Mouse (Mus musculus): ENCODE measurements around the gene Enthd1. TPM values are rescaled to one million over a fixed set of nuclear protein-coding genes. Genes with fewer than 3 reads are reported as not detected.

The Enthd1 gene
- polyA plus RNA-seq, 1 experiment from 2014 or later: not detected

DNA sequence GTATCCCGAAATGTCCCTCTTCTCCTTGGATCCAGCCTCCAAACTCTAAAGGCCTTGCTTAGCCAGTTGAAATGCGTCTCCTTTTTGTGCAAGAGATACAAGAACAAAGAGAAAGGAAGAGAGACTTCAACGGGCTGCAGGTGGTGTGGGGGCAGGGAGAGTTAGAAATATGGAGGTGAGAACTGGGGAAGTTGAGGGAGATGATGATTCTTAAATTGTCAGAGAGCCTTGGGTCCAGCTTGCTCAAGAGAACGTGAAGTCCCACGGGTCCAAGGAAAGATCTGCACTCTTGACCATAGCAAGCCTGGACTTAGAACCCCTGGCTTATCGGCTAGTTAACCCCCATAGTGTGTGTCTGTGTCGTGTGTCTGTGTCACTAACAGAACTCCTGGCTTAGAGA, 6.7 kb upstream of the Enthd1 start:
- WGBS: 71% methylated on average over 7 of the region's 7 CpGs
- no peaks in the 10 kb centered on the region for H3K9me3 ChIP-seq

GRCm38 (mm10) chr15:80570226-80570625, 5.3 kb upstream of the Enthd1 start:
- DNase-seq (ENCODE audit: low spot score): no peak
- H3K27me3 ChIP-seq (replicated peaks; ENCODE audit: low read depth, poor library complexity, severe bottlenecking): peaks cover 18% of the 10 kb centered on the region
- peaks cover 9% of the 10 kb centered on the region; the same call in 1 of the 2 replicates for H3K4me1 ChIP-seq
- no peak overlapping the region for H3K4me3 ChIP-seq
- WGBS: 90% methylated on average over 1 of the region's 1 CpGs
- H3K9me3 ChIP-seq: no peaks in the 10 kb centered on the region
- no peaks in the 10 kb centered on the region for H3K36me3 ChIP-seq (replicated peaks)
- H3K27ac ChIP-seq (replicated peaks): no peak overlapping the region

More for the DNA sequence above, 6.7 kb upstream of the Enthd1 start:
- H3K4me3 ChIP-seq: no peak overlapping the region
- peaks cover 28% of the 10 kb centered on the region for H3K27me3 ChIP-seq (replicated peaks; ENCODE audit: low read depth, poor library complexity, severe bottlenecking)
- no peak overlapping the region for H3K27ac ChIP-seq (replicated peaks)
- H3K4me1 ChIP-seq: peaks cover 9% of the 10 kb centered on the region; the same call in 1 of the 2 replicates
- no peaks in the 10 kb centered on the region for H3K36me3 ChIP-seq (replicated peaks)
- no peak for DNase-seq (ENCODE audit: low spot score)

DNA sequence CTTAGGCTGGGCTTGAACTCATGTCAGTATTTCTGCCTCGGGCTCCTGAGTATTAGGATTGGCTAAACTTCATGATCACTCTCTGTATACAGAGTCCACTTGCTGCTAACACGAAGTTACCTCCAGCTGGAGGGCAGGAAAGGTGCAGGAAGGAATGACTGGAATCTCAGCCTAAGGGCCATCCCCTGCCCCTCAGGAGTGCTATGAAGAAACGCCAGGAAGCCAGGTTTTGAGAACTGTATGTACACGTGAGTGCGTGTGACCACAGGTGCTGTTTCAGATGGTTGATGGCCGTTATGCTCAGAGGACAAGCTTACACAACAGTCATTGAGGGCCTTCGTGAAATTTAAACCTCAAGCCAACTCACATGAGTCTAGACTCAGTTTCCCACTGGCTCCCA, 4.2 kb upstream of the Enthd1 start:
- Histone ChIP-seq H3K27ac (replicated peaks) (no peak overlapping the region), H3K27me3 (replicated peaks; ENCODE audit: low read depth, poor library complexity, severe bottlenecking) (peaks cover 18% of the 10 kb centered on the region)
- no peak for DNase-seq (ENCODE audit: low spot score)

GRCm38 (mm10) chr15:80567731-80568130, 2.8 kb upstream of the Enthd1 start:
- H3K27me3 ChIP-seq (replicated peaks; ENCODE audit: low read depth, poor library complexity, severe bottlenecking): peaks cover 18% of the 10 kb centered on the region
- no peaks in the 10 kb centered on the region for H3K9me3 ChIP-seq
- 85% methylated on average over 4 of the region's 4 CpGs for WGBS
- H3K36me3 ChIP-seq (replicated peaks): no peaks in the 10 kb centered on the region
- H3K27ac ChIP-seq (replicated peaks): no peak overlapping the region
- H3K4me1 ChIP-seq: peaks cover 9% of the 10 kb centered on the region; the same call in 1 of the 2 replicates
- no peak overlapping the region for H3K4me3 ChIP-seq
- DNase-seq (ENCODE audit: low spot score): no peak

More for the DNA sequence above, 4.2 kb upstream of the Enthd1 start:
- Histone ChIP-seq H3K36me3 (replicated peaks) (no peaks in the 10 kb centered on the region), H3K9me3 (no peaks in the 10 kb centered on the region), H3K4me1 (peaks cover 9% of the 10 kb centered on the region; the same call in 1 of the 2 replicates), H3K4me3 (no peak overlapping the region)
- WGBS: 71% methylated on average over 7 of the region's 7 CpGs

DNA sequence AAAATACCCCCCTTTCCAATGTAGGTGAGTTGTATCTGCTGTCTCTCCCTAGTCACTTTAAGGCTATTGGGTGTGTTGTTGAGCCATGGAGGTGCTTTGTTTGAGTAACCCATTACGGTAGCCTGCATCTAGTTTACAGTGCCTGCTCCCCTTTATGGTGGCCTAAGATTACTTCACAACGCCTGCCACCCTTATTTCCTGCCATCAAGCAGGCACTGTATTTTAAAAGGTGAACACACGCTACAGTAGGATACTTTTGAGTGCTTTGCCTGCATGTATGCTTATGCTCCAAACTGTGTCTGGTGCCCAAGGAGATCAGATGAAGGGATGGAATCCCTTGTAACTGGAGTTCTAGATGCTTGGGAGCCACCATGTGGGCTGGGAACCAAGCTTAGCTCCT, 2.2 kb upstream of the Enthd1 start:
- Histone ChIP-seq H3K36me3 (replicated peaks) (no peaks in the 10 kb centered on the region), H3K4me3 (no peak overlapping the region), H3K9me3 (no peaks in the 10 kb centered on the region), H3K27ac (replicated peaks) (no peak overlapping the region), H3K27me3 (replicated peaks; ENCODE audit: low read depth, poor library complexity, severe bottlenecking) (peaks cover 13% of the 10 kb centered on the region), H3K4me1 (peaks cover 6% of the 10 kb centered on the region; the same call in 1 of the 2 replicates)
- DNase-seq (ENCODE audit: low spot score): no peak
- WGBS: 88% methylated on average over 3 of the region's 3 CpGs

DNA sequence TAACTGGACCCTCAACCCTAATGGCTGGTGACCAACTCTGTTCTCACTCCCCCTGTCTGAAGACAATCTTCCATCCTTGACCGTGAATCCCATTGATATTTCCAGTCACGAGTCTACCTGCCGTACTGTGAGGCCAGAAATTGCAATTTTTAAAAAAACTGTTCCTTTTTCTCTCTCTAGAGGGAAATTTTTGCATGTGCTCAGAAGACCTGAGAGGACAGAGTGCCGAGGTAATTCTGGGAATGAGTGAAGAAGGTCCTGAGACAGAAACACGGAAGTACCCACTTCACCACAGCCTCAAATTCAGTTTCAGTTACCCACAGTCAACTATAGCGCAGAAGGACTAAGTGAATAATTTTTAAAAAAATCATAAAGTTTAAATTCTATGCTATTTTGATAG, 1.7 kb upstream of the Enthd1 start:
- Histone ChIP-seq H3K27ac (replicated peaks) (no peak overlapping the region), H3K36me3 (replicated peaks) (no peaks in the 10 kb centered on the region), H3K4me3 (no peak overlapping the region), H3K27me3 (replicated peaks; ENCODE audit: low read depth, poor library complexity, severe bottlenecking) (peaks cover 9% of the 10 kb centered on the region), H3K4me1 (peaks cover 6% of the 10 kb centered on the region; the same call in 1 of the 2 replicates), H3K9me3 (no peaks in the 10 kb centered on the region)
- WGBS: 92% methylated on average over 6 of the region's 6 CpGs
- no peak for DNase-seq (ENCODE audit: low spot score)

DNA sequence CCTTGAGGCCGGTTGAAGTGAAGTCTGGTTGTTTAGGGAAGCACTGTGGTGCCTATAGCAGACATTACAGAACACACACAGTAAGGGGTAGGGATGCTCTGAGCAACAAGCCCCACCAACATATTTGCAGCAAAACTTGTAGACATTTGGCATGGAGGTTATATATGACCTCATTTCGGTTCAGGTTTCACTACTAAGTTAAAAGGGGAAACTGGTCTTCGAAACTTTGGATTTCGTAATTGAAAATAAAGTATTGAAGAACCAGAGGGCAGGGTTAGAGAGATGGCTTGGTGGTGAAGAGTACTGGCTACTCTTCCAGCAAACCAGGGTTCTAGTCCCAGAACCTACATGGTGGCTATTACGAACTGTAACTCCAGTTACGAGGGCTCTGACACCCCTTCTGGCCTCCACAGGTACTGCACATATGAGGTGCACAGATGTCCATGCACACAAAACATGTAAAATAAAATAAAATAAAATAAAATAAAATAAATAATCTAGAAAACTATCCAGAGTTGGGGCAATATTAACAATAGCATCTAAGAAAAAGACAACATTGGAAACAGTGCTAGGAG, 1.2 kb downstream of the Enthd1 start:
- no peaks in the 10 kb centered on the region for H3K9me3 ChIP-seq
- H3K36me3 ChIP-seq (replicated peaks): no peaks in the 10 kb centered on the region
- no peak overlapping the region for H3K27ac ChIP-seq (replicated peaks)
- no peak overlapping the region for H3K4me3 ChIP-seq
- H3K4me1 ChIP-seq: peaks cover 6% of the 10 kb centered on the region
- DNase-seq (ENCODE audit: low spot score): no peak
- no peaks in the 10 kb centered on the region; the same call in 1 of the 2 replicates for H3K27me3 ChIP-seq (replicated peaks; ENCODE audit: low read depth, poor library complexity, severe bottlenecking)
- WGBS: 94% methylated on average over 6 of the region's 6 CpGs

GRCm38 (mm10) chr15:80562446-80562845, 2.5 kb downstream of the Enthd1 start:
- WGBS: 75% methylated on average over 3 of the region's 3 CpGs
- H3K4me1 ChIP-seq: peaks cover 6% of the 10 kb centered on the region

GRCm38 (mm10) chr15:80560646-80561580, 4.0 kb downstream of the Enthd1 start:
- WGBS: 71% methylated on average over 15 of the region's 15 CpGs
- H3K4me1 ChIP-seq: peaks cover 6% of the 10 kb centered on the region
- no peak overlapping the region for H3K27ac ChIP-seq (replicated peaks)
- H3K4me3 ChIP-seq: no peak overlapping the region
- H3K27me3 ChIP-seq (replicated peaks; ENCODE audit: low read depth, poor library complexity, severe bottlenecking): no peaks in the 10 kb centered on the region
- no peaks in the 10 kb centered on the region for H3K9me3 ChIP-seq
- H3K36me3 ChIP-seq (replicated peaks): no peaks in the 10 kb centered on the region
- DNase-seq (ENCODE audit: low spot score): no peak

More at GRCm38 (mm10) chr15:80562446-80562845, 2.5 kb downstream of the Enthd1 start:
- H3K27me3 ChIP-seq (replicated peaks; ENCODE audit: low read depth, poor library complexity, severe bottlenecking): no peaks in the 10 kb centered on the region
- H3K27ac ChIP-seq (replicated peaks): no peak overlapping the region
- no peaks in the 10 kb centered on the region for H3K36me3 ChIP-seq (replicated peaks)
- H3K4me3 ChIP-seq: no peak overlapping the region
- no peaks in the 10 kb centered on the region for H3K9me3 ChIP-seq
- DNase-seq (ENCODE audit: low spot score): no peak

DNA sequence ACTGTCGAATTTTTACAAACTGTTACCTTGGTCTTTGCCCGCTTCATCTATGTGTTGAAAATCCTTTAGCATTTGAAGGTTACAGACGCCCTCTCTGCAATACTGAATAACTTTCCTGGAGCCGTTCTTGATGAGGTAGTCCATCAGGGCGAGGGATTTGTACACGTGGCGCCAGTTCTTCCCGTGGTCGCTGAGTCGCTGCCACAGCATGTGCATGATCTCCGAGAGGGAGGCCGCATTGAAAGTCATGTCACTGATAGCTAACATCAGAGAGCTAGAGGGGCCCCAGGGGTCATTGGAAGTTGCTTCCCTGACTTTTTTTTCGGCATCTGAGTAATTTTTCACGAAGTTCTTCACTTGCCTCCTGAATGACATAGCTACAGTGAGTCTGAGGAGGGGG, 5.0 kb downstream of the Enthd1 start:
- WGBS: 74% methylated on average over 14 of the region's 14 CpGs
- Histone ChIP-seq H3K9me3 (no peaks in the 10 kb centered on the region), H3K4me3 (no peak overlapping the region), H3K27me3 (replicated peaks; ENCODE audit: low read depth, poor library complexity, severe bottlenecking) (no peaks in the 10 kb centered on the region), H3K36me3 (replicated peaks) (no peaks in the 10 kb centered on the region), H3K4me1 (peaks cover 6% of the 10 kb centered on the region), H3K27ac (replicated peaks) (no peak overlapping the region)
- no peak for DNase-seq (ENCODE audit: low spot score)

GRCm38 (mm10) chr15:80559534-80559933, 5.4 kb downstream of the Enthd1 start:
- H3K4me3 ChIP-seq: no peak overlapping the region
- no peaks in the 10 kb centered on the region for H3K9me3 ChIP-seq
- H3K27me3 ChIP-seq (replicated peaks; ENCODE audit: low read depth, poor library complexity, severe bottlenecking): no peaks in the 10 kb centered on the region
- DNase-seq (ENCODE audit: low spot score): no peak
- no peak overlapping the region for H3K27ac ChIP-seq (replicated peaks)
- no peaks in the 10 kb centered on the region for H3K36me3 ChIP-seq (replicated peaks)
- WGBS: 69% methylated on average over 12 of the region's 12 CpGs
- H3K4me1 ChIP-seq: peaks cover 6% of the 10 kb centered on the region

GRCm38 (mm10) chr15:80557745-80558144, 7.2 kb downstream of the Enthd1 start:
- Histone ChIP-seq H3K36me3 (replicated peaks) (no peaks in the 10 kb centered on the region), H3K9me3 (no peaks in the 10 kb centered on the region), H3K4me1 (peaks cover 6% of the 10 kb centered on the region), H3K4me3 (no peak overlapping the region), H3K27me3 (replicated peaks; ENCODE audit: low read depth, poor library complexity, severe bottlenecking) (no peaks in the 10 kb centered on the region), H3K27ac (replicated peaks) (no peak overlapping the region)
- no peak for DNase-seq (ENCODE audit: low spot score)
- 72% methylated on average over 4 of the region's 4 CpGs for WGBS

GRCm38 (mm10) chr15:80556021-80556420, 8.9 kb downstream of the Enthd1 start:
- WGBS: 75% methylated on average over 2 of the region's 2 CpGs

More at GRCm38 (mm10) chr15:80556021-80556420, 8.9 kb downstream of the Enthd1 start:
- H3K36me3 ChIP-seq (replicated peaks): no peaks in the 10 kb centered on the region
- H3K9me3 ChIP-seq: no peaks in the 10 kb centered on the region
- no peaks in the 10 kb centered on the region for H3K27me3 ChIP-seq (replicated peaks; ENCODE audit: low read depth, poor library complexity, severe bottlenecking)
- DNase-seq (ENCODE audit: low spot score): no peak
- no peak overlapping the region for H3K4me3 ChIP-seq
- no peak overlapping the region for H3K27ac ChIP-seq (replicated peaks)
- peaks cover 10% of the 10 kb centered on the region for H3K4me1 ChIP-seq
